Mouse (Mus musculus) G1E (cell line): ENCODE measurements around the gene Ubtd1. TPM values are rescaled to one million over a fixed set of nuclear protein-coding genes. Genes with fewer than 3 reads are reported as not detected.

Experiments
- ATAC-seq: 2 replicates; pipeline ENCODE4 v1.8.0; 2016; ENCODE audit warnings: mild to moderate bottlenecking; ENCODE audit not compliant: insufficient number of reproducible peaks, poor library complexity, low FRiP score, severe bottlenecking; ENCODE audit errors: extremely low read depth
- DNase-seq: peaks from one replicate; pipeline ENCODE4 v3.0.0; 2012; ENCODE audit warnings: low spot score
- H3K27me3 ChIP-seq: 2 replicates; pipeline ENCODE4 v1.6.1; 2012; ENCODE audit warnings: mild to moderate bottlenecking, low read length, inconsistent platforms; ENCODE audit not compliant: insufficient read depth
- H3K36me3 ChIP-seq: replicated peaks from 2 replicates; pipeline ENCODE3; 2012; ENCODE audit warnings: mild to moderate bottlenecking, inconsistent platforms
- H3K4me1 ChIP-seq: 2 replicates; pipeline ENCODE4 v1.6.1; 2012; ENCODE audit warnings: low read depth, low read length, inconsistent platforms, mixed read lengths; ENCODE audit not compliant: insufficient read depth
- H3K4me3 ChIP-seq: 2 replicates; pipeline ENCODE4 v1.5.1; 2012; ENCODE audit warnings: low read depth, mild to moderate bottlenecking, inconsistent platforms, low read length, moderate library complexity, mixed read lengths
- H3K9me3 ChIP-seq: replicated peaks from 2 replicates; pipeline ENCODE4 v1.6.1; 2012; ENCODE audit warnings: inconsistent platforms
- CTCF ChIP-seq: IDR thresholded peaks from 2 replicates; pipeline ENCODE4 v1.5.1; 2012; ENCODE audit warnings: low read depth, low read length, inconsistent platforms, mixed read lengths
- GATA1 ChIP-seq: IDR thresholded peaks from 2 replicates; pipeline ENCODE4 v1.6.1; 2012; ENCODE audit warnings: borderline replicate concordance, low read length, inconsistent platforms, mixed read lengths
- GATA2 ChIP-seq: IDR thresholded peaks from 2 replicates; pipeline ENCODE4 v1.6.1; 2012; ENCODE audit warnings: low read depth, low read length, inconsistent platforms, borderline replicate concordance
- POLR2AphosphoS5 ChIP-seq: IDR thresholded peaks from 2 replicates; pipeline ENCODE4 v1.6.1; 2012; ENCODE audit warnings: low read depth, low read length, inconsistent platforms; ENCODE audit not compliant: insufficient replicate concordance
- TAL1 ChIP-seq: conservative IDR thresholded peaks from 2 replicates; pipeline ENCODE4 v1.6.1; 2012; ENCODE audit warnings: low read depth, low read length, inconsistent platforms, mixed read lengths
- polyA plus RNA-seq: library from polyadenylated mRNA; stranded (reverse); fragments of >175 nt; gene quantifications from 2 replicates; pipeline ENCODE4 v1.2.3, GENCODE M21; 2012
- total RNA-seq, 2 experiments: library from RNA; stranded (forward) in 1 of 2; stranded (reverse) in 1 of 2; fragments of 200-1000 nt in 1 of 2; fragments of >200 nt in 1 of 2; fragmentation: Nextera tagmentation in 1 of 2; gene quantifications; 2 replicates each; pipeline ENCODE4 v1.2.3; 2014 to 2017

Gene Ubtd1
- total and polyA plus RNA-seq, 3 experiments = 4.2 to 19.9 (median 4.8) TPM

- Histone ChIP-seq H3K36me3 (peaks cover 23% of the 10 kb centered on the region), H3K9me3 (no peaks in the 10 kb centered on the region), H3K27me3 (peaks cover 22% of the 10 kb centered on the region), H3K4me1 (peaks cover 25% of the 10 kb centered on the region), H3K4me3 (peak within 1 kb of the TSS; percentile 86)
- DNase-seq = peak; percentile 99
- ATAC-seq = peak; percentile 86
- no peak for TF ChIP-seq CTCF
- TF ChIP-seq GATA1 = no peak
- no peak for TF ChIP-seq TAL1
- no peak for TF ChIP-seq POLR2AphosphoS5
- TF ChIP-seq GATA2 = no peak
Observed at GRCm38 (mm10) chr19:41980819-41981594, 556 bp upstream of the Ubtd1 start, which contains the start of gene Mms19. Mms19 (minus strand) TSS chr19:41981157.

GRCm38 (mm10) chr19:41981931-41982790 lies 598 bp downstream of the Ubtd1 start:
- DNase-seq = no peak
- Histone ChIP-seq H3K9me3 (no peaks in the 10 kb centered on the region), H3K4me3 (peak overlapping the region; percentile 86), H3K27me3 (peaks cover 24% of the 10 kb centered on the region), H3K4me1 (peaks cover 25% of the 10 kb centered on the region), H3K36me3 (peaks cover 15% of the 10 kb centered on the region)
- no peak for ATAC-seq
- TF ChIP-seq TAL1 = no peak
- no peak for TF ChIP-seq GATA1
- TF ChIP-seq POLR2AphosphoS5 = no peak
- TF ChIP-seq CTCF = no peak

- Histone ChIP-seq H3K27me3 (peaks cover 25% of the 10 kb centered on the region), H3K36me3 (peaks cover 9% of the 10 kb centered on the region), H3K9me3 (no peaks in the 10 kb centered on the region), H3K4me1 (peaks cover 25% of the 10 kb centered on the region), H3K4me3 (no peak overlapping the region; the same call in 1 of the 2 replicates)
- ATAC-seq = no peak
- DNase-seq = no peak
- TF ChIP-seq CTCF (no peak), POLR2AphosphoS5 (no peak), GATA1 (no peak), GATA2 (no peak), TAL1 (no peak)
Observed at GRCm38 (mm10) chr19:41982791-41983150, 1.2 kb downstream of the Ubtd1 start.

- no peak for DNase-seq
- H3K4me1 ChIP-seq = peaks cover 23% of the 10 kb centered on the region
- H3K27me3 ChIP-seq = peaks cover 27% of the 10 kb centered on the region
- ATAC-seq = no peak
- H3K36me3 ChIP-seq = no peaks in the 10 kb centered on the region
- TF ChIP-seq POLR2AphosphoS5 (no peak), GATA1 (no peak), TAL1 (no peak), CTCF (no peak), GATA2 (no peak)
- no peaks in the 10 kb centered on the region for H3K9me3 ChIP-seq
- H3K4me3 ChIP-seq = no peak overlapping the region
Observed at GRCm38 (mm10) chr19:41985994-41986393, 4.4 kb downstream of the Ubtd1 start.

GRCm38 (mm10) chr19:41987206-41987605 lies 5.6 kb downstream of the Ubtd1 start:
- H3K36me3 ChIP-seq = no peaks in the 10 kb centered on the region
- H3K9me3 ChIP-seq = no peaks in the 10 kb centered on the region
- TF ChIP-seq GATA1 (no peak), POLR2AphosphoS5 (no peak), CTCF (no peak), GATA2 (no peak)
- no peak for DNase-seq
- H3K4me1 ChIP-seq = peaks cover 19% of the 10 kb centered on the region
- no peak for ATAC-seq
- no peak overlapping the region for H3K4me3 ChIP-seq
- peaks cover 21% of the 10 kb centered on the region for H3K27me3 ChIP-seq

GRCm38 (mm10) chr19:41989810-41990209 lies 8.2 kb downstream of the Ubtd1 start:
- H3K4me3 ChIP-seq = no peak overlapping the region
- peaks cover 5% of the 10 kb centered on the region; the same call in 1 of the 2 replicates for H3K27me3 ChIP-seq
- H3K9me3 ChIP-seq = no peaks in the 10 kb centered on the region
- H3K36me3 ChIP-seq = no peaks in the 10 kb centered on the region
- DNase-seq (no peak), ATAC-seq (no peak)
- H3K4me1 ChIP-seq = peaks cover 10% of the 10 kb centered on the region
- TF ChIP-seq CTCF (no peak), POLR2AphosphoS5 (no peak), GATA1 (no peak), TAL1 (no peak), GATA2 (no peak)
